Mouse (Mus musculus) kidney, adult 2 months (tissue): ENCODE measurements around the gene Ints4.

Source experiments
- CTCF ChIP-seq: fragments of 200-500 bp; conservative IDR thresholded peaks from 2 replicates; pipeline ENCODE4 v1.5.1; 2011; ENCODE audit warnings: low read depth, mild to moderate bottlenecking, control low read depth, low read length, moderate library complexity, mixed read lengths; ENCODE audit not compliant: insufficient read depth, insufficient read length
- POLR2A ChIP-seq: fragments of 200-500 bp; IDR thresholded peaks from one replicate; pipeline ENCODE4 v1.6.1; 2011; ENCODE audit warnings: low read depth, low read length, control low read depth

GRCm38 (mm10) chr7:97447050-97447531 is 33.7 kb upstream of the Ints4 start:
- TF ChIP-seq CTCF (no peak; the same call in 1 of the 2 replicates), POLR2A (no peak)
